Mouse (Mus musculus) embryonic fibroblast, embryonic 13.5 days (primary cell): ENCODE data around the gene Sox2.

Experiments used
- CTCF ChIP-seq: IDR thresholded peaks from 2 replicates; pipeline ENCODE4 v1.5.1; 2011; ENCODE audit warnings: mild to moderate bottlenecking, control low read depth, low read length, moderate library complexity, borderline replicate concordance; ENCODE audit not compliant: insufficient read depth
- POLR2A ChIP-seq: IDR thresholded peaks from 2 replicates; pipeline ENCODE4 v1.6.1; 2011; ENCODE audit warnings: low read depth, mild to moderate bottlenecking, control low read depth, low read length, moderate library complexity

DNA sequence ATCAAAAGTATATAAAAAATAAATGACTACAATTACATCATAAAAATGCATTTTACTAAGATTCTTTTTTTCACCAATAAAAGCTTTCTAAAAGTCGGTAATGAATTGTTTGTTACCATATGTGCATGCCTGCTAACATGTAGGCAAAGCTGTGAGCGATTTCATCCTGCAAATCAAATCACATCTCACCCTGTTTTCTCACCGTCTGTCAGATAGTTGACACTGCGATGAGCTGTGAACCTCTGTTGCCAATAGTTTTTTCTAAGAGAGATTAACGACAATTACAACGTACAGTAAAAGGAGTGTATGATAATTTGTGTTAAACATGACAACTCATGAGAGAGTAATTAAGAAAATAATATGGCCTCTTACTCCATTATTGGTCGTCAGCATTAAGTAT lies 31.3 kb upstream of the Sox2 start:
- no peak for TF ChIP-seq POLR2A
- no peak for TF ChIP-seq CTCF
